Mouse (Mus musculus): Measurements from ENCODE around the gene Mettl18. TPM values are rescaled to one million over a fixed set of nuclear protein-coding genes. Genes with fewer than 3 reads are reported as not detected.
A peak's percentile ranks its signal among the peaks of the same experiment; 100 is the strongest.

Gene Mettl18
- total and polyA plus RNA-seq, 3 experiments = 1.1 to 4.3 (median 3.7) TPM

- Histone ChIP-seq H3K9ac (ENCODE audit: low read depth, low read length) (no peak overlapping the region), H3K4me3 (no peak overlapping the region), H3K36me3 (ENCODE audit: control insufficient read depth, insufficient read depth, low read length) (no peaks in the 10 kb centered on the region), H3K27ac (no peak overlapping the region), H3K27me3 (ENCODE audit: control insufficient read depth, insufficient read depth, low read length) (no peaks in the 10 kb centered on the region), H3K4me1 (ENCODE audit: control insufficient read depth, insufficient read depth, low read length) (no peaks in the 10 kb centered on the region), H3K79me2 (replicated peaks; ENCODE audit: control insufficient read depth, insufficient read depth, low read length) (no peaks in the 10 kb centered on the region)
- TF ChIP-seq POLR2A (IDR thresholded peaks at IDR 0.05; ENCODE audit: insufficient read depth, low read depth, low read length) (no peak), EP300 (IDR thresholded peaks at IDR 0.05; ENCODE audit: insufficient read depth, low read depth, low read length) (no peak), CTCF (IDR thresholded peaks at IDR 0.05) (no peak)
- 89% methylated on average over 2 of the region's 2 CpGs for WGBS
- DNase-seq = no peak
- intact Hi-C loops (cut with DNase I) = no loop called here
These were observed 19.6 kb upstream of the Mettl18 start for GRCm38 (mm10) chr1:163975088-163975487.

GRCm38 (mm10) chr1:163976515-163976914 is 18.2 kb upstream of the Mettl18 start:
- no peaks in the 10 kb centered on the region for H3K36me3 ChIP-seq (ENCODE audit: control insufficient read depth, insufficient read depth, low read length)
- H3K27me3 ChIP-seq (ENCODE audit: control insufficient read depth, insufficient read depth, low read length) = no peaks in the 10 kb centered on the region
- TF ChIP-seq POLR2A (IDR thresholded peaks at IDR 0.05; ENCODE audit: insufficient read depth, low read depth, low read length) (no peak), CTCF (IDR thresholded peaks at IDR 0.05) (no peak), EP300 (IDR thresholded peaks at IDR 0.05; ENCODE audit: insufficient read depth, low read depth, low read length) (no peak)
- no peaks in the 10 kb centered on the region for H3K79me2 ChIP-seq (replicated peaks; ENCODE audit: control insufficient read depth, insufficient read depth, low read length)
- WGBS = 80% methylated on average over 1 of the region's 1 CpGs
- DNase-seq = no peak
- H3K4me1 ChIP-seq (ENCODE audit: control insufficient read depth, insufficient read depth, low read length) = no peaks in the 10 kb centered on the region
- no peak overlapping the region for H3K9ac ChIP-seq (ENCODE audit: low read depth, low read length)
- intact Hi-C loops (cut with DNase I) = no loop called here
- no peak overlapping the region for H3K4me3 ChIP-seq
- no peak overlapping the region for H3K27ac ChIP-seq

GRCm38 (mm10) chr1:163992371-163992770 is 2.3 kb upstream of the Mettl18 start:
- Histone ChIP-seq H3K9ac (ENCODE audit: low read depth, low read length) (no peak overlapping the region), H3K4me1 (ENCODE audit: control insufficient read depth, insufficient read depth, low read length) (no peaks in the 10 kb centered on the region), H3K79me2 (replicated peaks; ENCODE audit: control insufficient read depth, insufficient read depth, low read length) (no peaks in the 10 kb centered on the region), H3K4me3 (no peak overlapping the region), H3K36me3 (ENCODE audit: control insufficient read depth, insufficient read depth, low read length) (no peaks in the 10 kb centered on the region), H3K27me3 (ENCODE audit: control insufficient read depth, insufficient read depth, low read length) (no peaks in the 10 kb centered on the region), H3K27ac (no peak overlapping the region)
- 48% methylated on average over 4 of the region's 4 CpGs for WGBS
- TF ChIP-seq EP300 (IDR thresholded peaks at IDR 0.05; ENCODE audit: insufficient read depth, low read depth, low read length) (no peak), CTCF (IDR thresholded peaks at IDR 0.05) (no peak), POLR2A (IDR thresholded peaks at IDR 0.05; ENCODE audit: insufficient read depth, low read depth, low read length) (no peak)
- intact Hi-C loops (cut with DNase I) = loop anchor here (5.0 to 10.0 kb wide), 2 partner anchors 208 to 315 kb away; partner anchors contain the start of gene Blzf1
- no peak for DNase-seq

GRCm38 (mm10) chr1:163994173-163994720 is 442 bp upstream of the Mettl18 start:
- no peaks in the 10 kb centered on the region for H3K27me3 ChIP-seq (ENCODE audit: control insufficient read depth, insufficient read depth, low read length)
- intact Hi-C loops (cut with DNase I) = loop anchor here (2.0 to 10.0 kb wide), 3 partner anchors 63 to 313 kb away; partner anchors contain the start of gene Blzf1
- H3K9ac ChIP-seq (ENCODE audit: low read depth, low read length) = peak overlapping the region; percentile 72
- no peaks in the 10 kb centered on the region for H3K36me3 ChIP-seq (ENCODE audit: control insufficient read depth, insufficient read depth, low read length)
- H3K79me2 ChIP-seq (replicated peaks; ENCODE audit: control insufficient read depth, insufficient read depth, low read length) = no peaks in the 10 kb centered on the region
- H3K4me1 ChIP-seq (ENCODE audit: control insufficient read depth, insufficient read depth, low read length) = no peaks in the 10 kb centered on the region
- no peak for TF ChIP-seq CTCF (IDR thresholded peaks at IDR 0.05)
- no peak for TF ChIP-seq POLR2A (IDR thresholded peaks at IDR 0.05; ENCODE audit: insufficient read depth, low read depth, low read length)
- TF ChIP-seq EP300 (IDR thresholded peaks at IDR 0.05; ENCODE audit: insufficient read depth, low read depth, low read length) = no peak
- 1% methylated on average over 38 of the region's 38 CpGs for WGBS
- DNase-seq = no peak
- peak overlapping the region; percentile 67 for H3K4me3 ChIP-seq
- no peak overlapping the region for H3K27ac ChIP-seq

- no peaks in the 10 kb centered on the region for H3K79me2 ChIP-seq (replicated peaks; ENCODE audit: control insufficient read depth, insufficient read depth, low read length)
- 46% methylated on average over 2 of the region's 2 CpGs for WGBS
- no peaks in the 10 kb centered on the region for H3K4me1 ChIP-seq (ENCODE audit: control insufficient read depth, insufficient read depth, low read length)
- TF ChIP-seq POLR2A (IDR thresholded peaks at IDR 0.05; ENCODE audit: insufficient read depth, low read depth, low read length) (no peak), CTCF (IDR thresholded peaks at IDR 0.05) (no peak), EP300 (IDR thresholded peaks at IDR 0.05; ENCODE audit: insufficient read depth, low read depth, low read length) (no peak)
- H3K27ac ChIP-seq = no peak overlapping the region
- H3K27me3 ChIP-seq (ENCODE audit: control insufficient read depth, insufficient read depth, low read length) = no peaks in the 10 kb centered on the region
- DNase-seq = no peak
- peak overlapping the region; percentile 67 for H3K4me3 ChIP-seq
- no peaks in the 10 kb centered on the region for H3K36me3 ChIP-seq (ENCODE audit: control insufficient read depth, insufficient read depth, low read length)
- intact Hi-C loops (cut with DNase I) = loop anchor here (2.0 to 10.0 kb wide), 2 partner anchors 65 to 211 kb away; no protein-coding TSS in a partner anchor
- H3K9ac ChIP-seq (ENCODE audit: low read depth, low read length) = no peak overlapping the region
These were observed 872 bp downstream of the Mettl18 start for GRCm38 (mm10) chr1:163995609-163995913.

- TF ChIP-seq POLR2A (IDR thresholded peaks at IDR 0.05; ENCODE audit: insufficient read depth, low read depth, low read length) = no peak
- no peak for TF ChIP-seq CTCF (IDR thresholded peaks at IDR 0.05)
- TF ChIP-seq EP300 (IDR thresholded peaks at IDR 0.05; ENCODE audit: insufficient read depth, low read depth, low read length) = no peak
- intact Hi-C loops (cut with DNase I) = no loop called here
- H3K9ac ChIP-seq (ENCODE audit: low read depth, low read length) = no peak overlapping the region
- 66% methylated on average over 6 of the region's 6 CpGs for WGBS
- H3K27me3 ChIP-seq (ENCODE audit: control insufficient read depth, insufficient read depth, low read length) = no peaks in the 10 kb centered on the region
- no peak overlapping the region for H3K4me3 ChIP-seq
- H3K36me3 ChIP-seq (ENCODE audit: control insufficient read depth, insufficient read depth, low read length) = no peaks in the 10 kb centered on the region
- H3K79me2 ChIP-seq (replicated peaks; ENCODE audit: control insufficient read depth, insufficient read depth, low read length) = no peaks in the 10 kb centered on the region
- DNase-seq = no peak
- H3K4me1 ChIP-seq (ENCODE audit: control insufficient read depth, insufficient read depth, low read length) = no peaks in the 10 kb centered on the region
- H3K27ac ChIP-seq = no peak overlapping the region
These were observed 7.3 kb downstream of the Mettl18 start for GRCm38 (mm10) chr1:164001831-164002452.

Measured in heart, adult 2 months (tissue).